Mouse (Mus musculus): ENCODE results near the gene Arhgap33. TPM values are rescaled to one million over a fixed set of nuclear protein-coding genes. Genes with fewer than 3 reads are reported as not detected.
"Not testable (repeated sequence)": the region's sequence is repeated elsewhere in the genome, so short reads cannot be mapped to it uniquely, and the experiment has no call there.

Gene Arhgap33
- polyA plus RNA-seq, 1 experiment from 2014 or later = 15.1 TPM

GRCm38 (mm10) chr7:30526399-30526798 is 8.5 kb downstream of the Arhgap33 start:
- peak overlapping the region; percentile 48 for H3K9ac ChIP-seq (replicated peaks)

GRCm38 (mm10) chr7:30525954-30526353 is 8.9 kb downstream of the Arhgap33 start:
- 0 out of 2 replicates have a peak overlapping the region, but pooled peaks have one; percentile 13 for H3K4me3 ChIP-seq (replicated peaks)

More at GRCm38 (mm10) chr7:30526399-30526798, 8.5 kb downstream of the Arhgap33 start:
- no peak for ATAC-seq (ENCODE audit: insufficient number of reproducible peaks, insufficient read depth, low FRiP score, low TSS enrichment, low read depth)
- peaks cover 89% of the 10 kb centered on the region for H3K36me3 ChIP-seq
- peaks cover 14% of the 10 kb centered on the region for H3K4me1 ChIP-seq (replicated peaks)
- H3K27ac ChIP-seq = no peak overlapping the region
- no peaks in the 10 kb centered on the region for H3K27me3 ChIP-seq
- WGBS = 21% methylated on average over 17 of the region's 17 CpGs
- H3K4me2 ChIP-seq = peak overlapping the region; percentile 32
- H3K9me3 ChIP-seq = no peaks in the 10 kb centered on the region
- 0 out of 2 replicates have a peak overlapping the region, but pooled peaks have one; percentile 13 for H3K4me3 ChIP-seq (replicated peaks)

GRCm38 (mm10) chr7:30524487-30524886 is 10.4 kb downstream of the Arhgap33 start:
- no peak overlapping the region for H3K4me2 ChIP-seq
- no peaks in the 10 kb centered on the region for H3K27me3 ChIP-seq
- H3K27ac ChIP-seq = no peak overlapping the region
- 80% methylated on average over 6 of the region's 6 CpGs for WGBS
- ATAC-seq (ENCODE audit: insufficient number of reproducible peaks, insufficient read depth, low FRiP score, low TSS enrichment, low read depth) = no peak
- H3K4me3 ChIP-seq (replicated peaks) = no peak overlapping the region
- peaks cover 14% of the 10 kb centered on the region for H3K4me1 ChIP-seq (replicated peaks)
- peaks cover 70% of the 10 kb centered on the region for H3K36me3 ChIP-seq
- H3K9me3 ChIP-seq = no peaks in the 10 kb centered on the region
- H3K9ac ChIP-seq (replicated peaks) = no peak overlapping the region

More at GRCm38 (mm10) chr7:30525954-30526353, 8.9 kb downstream of the Arhgap33 start:
- H3K9ac ChIP-seq (replicated peaks) = 0 out of 2 replicates have a peak overlapping the region, but pooled peaks have one; percentile 48
- peaks cover 85% of the 10 kb centered on the region for H3K36me3 ChIP-seq
- H3K4me1 ChIP-seq (replicated peaks) = peaks cover 14% of the 10 kb centered on the region
- ATAC-seq (ENCODE audit: insufficient number of reproducible peaks, insufficient read depth, low FRiP score, low TSS enrichment, low read depth) = no peak
- 24% methylated on average over 10 of the region's 10 CpGs for WGBS
- peak overlapping the region; percentile 32 for H3K4me2 ChIP-seq
- H3K27me3 ChIP-seq = no peaks in the 10 kb centered on the region
- no peaks in the 10 kb centered on the region for H3K9me3 ChIP-seq
- H3K27ac ChIP-seq = peak overlapping the region; percentile 12; the same call in 1 of the 2 replicates

GRCm38 (mm10) chr7:30522871-30523270 is 12.0 kb downstream of the Arhgap33 start:
- 78% methylated on average over 9 of the region's 10 CpGs for WGBS
- peaks cover 54% of the 10 kb centered on the region for H3K36me3 ChIP-seq
- no peak for ATAC-seq (ENCODE audit: insufficient number of reproducible peaks, insufficient read depth, low FRiP score, low TSS enrichment, low read depth)
- H3K4me1 ChIP-seq (replicated peaks) = peaks cover 14% of the 10 kb centered on the region
- H3K4me2 ChIP-seq = no peak overlapping the region
- no peak overlapping the region for H3K27ac ChIP-seq
- no peaks in the 10 kb centered on the region for H3K9me3 ChIP-seq
- H3K27me3 ChIP-seq = no peaks in the 10 kb centered on the region
- H3K9ac ChIP-seq (replicated peaks) = no peak overlapping the region
- no peak overlapping the region for H3K4me3 ChIP-seq (replicated peaks)

GRCm38 (mm10) chr7:30520856-30521255 is 14.0 kb downstream of the Arhgap33 start:
- Histone ChIP-seq H3K9me3 (no peaks in the 10 kb centered on the region), H3K4me2 (no peak overlapping the region), H3K4me3 (replicated peaks) (no peak overlapping the region), H3K36me3 (peaks cover 34% of the 10 kb centered on the region), H3K27ac (no peak overlapping the region), H3K4me1 (replicated peaks) (0 out of 2 replicates have a peak, but pooled peaks cover 2% of the 10 kb centered on the region), H3K9ac (replicated peaks) (no peak overlapping the region), H3K27me3 (no peaks in the 10 kb centered on the region)
- ATAC-seq (ENCODE audit: insufficient number of reproducible peaks, insufficient read depth, low FRiP score, low TSS enrichment, low read depth) = no peak
- WGBS = 79% methylated on average over 5 of the region's 5 CpGs

- Histone ChIP-seq H3K27me3 (no peaks in the 10 kb centered on the region), H3K9me3 (no peaks in the 10 kb centered on the region), H3K4me2 (no peak overlapping the region), H3K4me1 (replicated peaks) (no peaks in the 10 kb centered on the region), H3K27ac (no peak overlapping the region), H3K9ac (replicated peaks) (no peak overlapping the region), H3K36me3 (peaks cover 29% of the 10 kb centered on the region), H3K4me3 (replicated peaks) (no peak overlapping the region)
- 0 out of 2 replicates have a peak, but pooled peaks have one; percentile 32 for ATAC-seq (ENCODE audit: insufficient number of reproducible peaks, insufficient read depth, low FRiP score, low TSS enrichment, low read depth)
- 89% methylated on average over 4 of the region's 4 CpGs for WGBS
These were observed 14.5 kb downstream of the Arhgap33 start for GRCm38 (mm10) chr7:30520396-30520795.

- Histone ChIP-seq H3K9me3 (no peaks in the 10 kb centered on the region), H3K36me3 (peaks cover 9% of the 10 kb centered on the region), H3K27me3 (no peaks in the 10 kb centered on the region), H3K4me1 (replicated peaks) (no peaks in the 10 kb centered on the region), H3K9ac (replicated peaks) (no peak overlapping the region), H3K4me3 (replicated peaks) (no peak overlapping the region), H3K27ac (no peak overlapping the region), H3K4me2 (no peak overlapping the region)
- ATAC-seq (ENCODE audit: insufficient number of reproducible peaks, insufficient read depth, low FRiP score, low TSS enrichment, low read depth) = no peak
- WGBS = 40% methylated on average over 8 of the region's 8 CpGs
These were observed 16.5 kb downstream of the Arhgap33 start for GRCm38 (mm10) chr7:30518325-30518724.

- H3K9ac ChIP-seq (replicated peaks) = no peak overlapping the region
- no peak for ATAC-seq (ENCODE audit: insufficient number of reproducible peaks, insufficient read depth, low FRiP score, low TSS enrichment, low read depth)
- no peak overlapping the region for H3K4me3 ChIP-seq (replicated peaks)
- H3K4me1 ChIP-seq (replicated peaks) = no peaks in the 10 kb centered on the region
- no peak overlapping the region for H3K27ac ChIP-seq
- H3K27me3 ChIP-seq = no peaks in the 10 kb centered on the region
- no peak overlapping the region for H3K4me2 ChIP-seq
- H3K36me3 ChIP-seq = no peaks in the 10 kb centered on the region
- H3K9me3 ChIP-seq = no peaks in the 10 kb centered on the region
- 54% methylated on average over 24 of the region's 24 CpGs for WGBS
These were observed 19.7 kb downstream of the Arhgap33 start for GRCm38 (mm10) chr7:30515003-30515760.

- H3K27me3 ChIP-seq = no peaks in the 10 kb centered on the region
- no peak overlapping the region for H3K4me3 ChIP-seq (replicated peaks)
- H3K4me2 ChIP-seq = no peak overlapping the region
- no peaks in the 10 kb centered on the region for H3K4me1 ChIP-seq (replicated peaks)
- no peaks in the 10 kb centered on the region for H3K9me3 ChIP-seq
- ATAC-seq (ENCODE audit: insufficient number of reproducible peaks, insufficient read depth, low FRiP score, low TSS enrichment, low read depth) = no peak
- 70% methylated on average over 4 of the region's 4 CpGs for WGBS
- H3K9ac ChIP-seq (replicated peaks) = no peak overlapping the region
- H3K27ac ChIP-seq = no peak overlapping the region
- H3K36me3 ChIP-seq = no peaks in the 10 kb centered on the region
These were observed 26.8 kb downstream of the Arhgap33 start for GRCm38 (mm10) chr7:30508061-30508460.

- ATAC-seq (ENCODE audit: insufficient number of reproducible peaks, insufficient read depth, low FRiP score, low TSS enrichment, low read depth); H3K4me3 ChIP-seq (replicated peaks); H3K9me3 ChIP-seq; H3K27ac ChIP-seq; H3K4me2 ChIP-seq; H3K9ac ChIP-seq (replicated peaks); H3K36me3 ChIP-seq; H3K27me3 ChIP-seq; H3K4me1 ChIP-seq (replicated peaks): not testable (repeated sequence)
- WGBS = 74% methylated on average over 5 of the region's 5 CpGs
These were observed 33.7 kb downstream of the Arhgap33 start for GRCm38 (mm10) chr7:30501159-30501558.

GRCm38 (mm10) chr7:30495506-30496042 is 39.3 kb downstream of the Arhgap33 start:
- ATAC-seq (ENCODE audit: insufficient number of reproducible peaks, insufficient read depth, low FRiP score, low TSS enrichment, low read depth); H3K4me2 ChIP-seq; H3K4me1 ChIP-seq (replicated peaks); H3K36me3 ChIP-seq; H3K4me3 ChIP-seq (replicated peaks); H3K9me3 ChIP-seq; H3K9ac ChIP-seq (replicated peaks); H3K27ac ChIP-seq: not testable (repeated sequence)
- 52% methylated on average over 5 of the region's 5 CpGs for WGBS
- peaks cover 22% of the 10 kb centered on the region for H3K27me3 ChIP-seq

Data from limb, embryonic 12.5 days (tissue).